Mouse (Mus musculus) neural tube, postnatal 0 days (tissue): Measurements from ENCODE around the gene Grn. TPM values are rescaled to one million over a fixed set of nuclear protein-coding genes. Genes with fewer than 3 reads are reported as not detected.

Experiments used
- microRNA-seq: library from miRNA; unstranded; fragments of <30 nt; microRNA quantifications from one replicate; pipeline ENCODE4, GENCODE M21; 2016
- polyA plus RNA-seq: library from polyadenylated mRNA; unstranded; fragments of >200 nt; fragmentation: Nextera tagmentation; extraction: Ambion mirVana; gene quantifications from 2 replicates; pipeline ENCODE4 v1.2.1, GENCODE M21; 2015

Gene Grn
- 115 and 118 TPM in 2 replicates for polyA plus RNA-seq

DNA sequence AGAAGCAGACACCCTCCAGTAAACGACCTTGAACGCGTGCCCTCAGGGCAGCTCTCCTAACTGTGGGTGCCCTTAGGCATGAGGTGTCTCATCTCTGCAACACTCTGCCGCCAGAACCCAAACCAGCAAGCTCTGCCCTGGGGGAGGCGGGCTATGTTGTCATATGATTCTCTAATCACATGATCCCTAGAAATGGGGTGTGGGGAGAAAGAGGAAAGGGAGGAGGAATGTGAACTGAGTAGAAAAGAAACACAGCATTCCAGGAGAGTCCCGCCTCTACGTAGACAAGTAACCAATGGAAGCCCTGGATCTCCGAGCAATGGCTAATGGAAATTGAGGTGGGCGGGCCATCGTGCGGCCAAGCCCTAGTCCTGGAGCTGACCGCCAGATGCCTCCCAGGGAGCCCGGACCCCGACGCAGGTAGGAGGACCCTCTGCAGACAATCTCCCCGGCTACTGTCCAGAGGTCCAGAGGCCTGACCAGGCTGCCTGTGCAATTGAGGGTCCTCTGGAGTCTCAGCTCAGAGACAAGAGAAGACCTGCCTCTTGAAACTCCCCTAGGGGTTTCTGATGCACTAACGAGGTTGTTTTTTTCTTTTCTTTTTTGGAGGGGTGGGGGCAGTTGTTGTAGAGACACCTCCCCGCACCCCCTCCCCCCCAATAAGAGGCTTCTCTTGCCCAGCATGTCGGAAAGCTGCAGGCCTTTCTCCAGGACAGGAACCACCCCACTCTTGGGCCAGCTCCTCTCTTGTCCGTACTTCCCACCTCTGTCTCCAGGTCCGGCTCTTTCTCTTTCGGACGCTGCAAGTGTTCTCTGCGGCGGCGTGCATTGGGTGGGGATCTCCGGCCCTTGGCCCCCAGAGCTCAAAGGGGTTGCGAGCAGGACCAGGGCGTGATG, at the start of gene Grn:
Gene Grn, plus strand, starts transcription at position 195 of the 897 bp plus-strand sequence.

DNA sequence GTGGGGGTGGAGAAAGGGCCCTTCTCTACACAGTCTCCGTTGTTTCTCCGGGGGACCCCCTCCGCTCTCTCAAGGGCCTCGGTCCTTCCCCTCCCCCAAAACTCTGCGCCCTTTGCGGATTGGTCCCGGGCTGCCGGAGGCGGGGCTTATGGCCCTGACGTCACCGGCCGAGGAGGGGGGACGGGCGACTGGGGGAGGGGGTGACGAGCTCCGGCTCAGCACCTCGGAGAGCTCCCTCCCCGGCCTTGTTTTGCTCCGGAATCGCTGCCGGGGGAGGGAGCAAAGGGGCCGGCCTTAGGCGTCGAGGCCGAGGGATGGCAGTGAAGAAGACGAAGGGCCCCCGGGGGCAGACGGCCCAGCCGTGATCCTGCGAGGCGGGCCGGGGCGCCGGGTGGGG, 36.9 kb upstream of the Grn start, which contains the start of gene Rundc3a:
Gene Rundc3a, plus strand, starts transcription at position 166 of the 397 bp plus-strand sequence.

DNA sequence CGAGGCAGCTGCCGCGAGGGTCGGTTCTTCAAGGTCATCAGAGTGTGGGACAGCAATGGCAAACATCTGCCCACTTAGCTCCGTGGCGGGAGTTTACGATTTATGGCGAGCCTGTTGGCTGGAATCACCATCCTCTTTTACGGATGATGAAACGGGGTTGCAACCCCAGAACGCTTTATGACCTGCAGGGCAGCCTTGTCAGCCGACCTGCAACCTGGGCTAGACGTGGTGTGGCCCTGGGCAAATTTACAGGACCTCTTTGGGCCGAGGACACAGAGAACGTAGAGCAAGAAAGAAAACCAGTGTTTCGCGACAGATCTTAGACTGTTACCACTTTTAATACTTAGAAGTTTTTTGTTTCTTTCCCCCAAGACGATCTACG, 22.3 kb upstream of the Grn start, which contains the start of gene Slc25a39:
Gene Slc25a39, minus strand, starts transcription at position 113 of the 382 bp plus-strand sequence.

DNA sequence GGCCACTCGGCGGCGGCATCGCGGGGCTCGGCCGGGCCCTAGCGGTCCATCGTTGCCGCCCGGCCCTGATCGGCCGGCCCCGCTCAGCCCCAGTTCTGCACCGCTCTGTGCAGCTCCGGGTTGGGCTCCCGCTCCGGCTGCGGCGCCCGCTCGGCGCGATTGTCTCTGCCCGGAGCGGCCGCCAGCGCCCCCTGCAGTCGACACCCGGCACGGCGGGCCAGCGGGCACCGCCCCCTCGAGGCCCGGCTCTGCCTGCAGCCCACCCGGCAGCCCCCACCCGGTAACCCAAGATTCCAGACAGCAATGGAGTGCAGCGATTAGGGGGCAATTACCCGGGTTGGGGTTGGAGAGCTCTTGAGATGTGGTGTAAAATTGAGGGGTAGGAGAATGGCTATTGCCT, 17.4 kb downstream of the Grn start, which contains the start of gene Fam171a2:
Gene Fam171a2, minus strand, starts transcription at position 186 of the 400 bp plus-strand sequence.

GRCm38 (mm10) chr11:102469648-102470357, 39.7 kb downstream of the Grn start, which contains the start of gene Itga2b:
Itga2b (minus strand) TSS chr11:102470122.

Small RNA genes lying within 50 kb of the gene (microRNA-seq; reads per million reads assigned to microRNA genes)
- gene Mir6930, result not detected

Other genes starting within 250 kb of the Grn start
- gene Lsm12, start 245.0 kb upstream of the Grn start, polyA plus RNA-seq, result 136 and 156 TPM in 2 replicates
- 51.6 and 52.5 TPM in 2 replicates for gene G6pc3, start 240.7 kb upstream of the Grn start, polyA plus RNA-seq
- 60.3 and 69.2 TPM in 2 replicates for gene Hdac5, start 200.1 kb upstream of the Grn start, polyA plus RNA-seq
- gene BC030867, start 181.4 kb upstream of the Grn start, polyA plus RNA-seq, result 0.92 and 1.2 TPM in 2 replicates
- gene Asb16, start 161.6 kb upstream of the Grn start, polyA plus RNA-seq, result 0.55 and 0.71 TPM in 2 replicates
- 69.9 and 75.7 TPM in 2 replicates for gene Tmub2, start 145.4 kb upstream of the Grn start, polyA plus RNA-seq
- 29.2 and 32.9 TPM in 2 replicates for gene Atxn7l3, start 133.7 kb upstream of the Grn start, polyA plus RNA-seq
- 70.3 and 72.4 TPM in 2 replicates for gene Ubtf, start 110.6 kb upstream of the Grn start, polyA plus RNA-seq
- 0.32 and 0.57 TPM in 2 replicates for gene Slc4a1, start 64.1 kb upstream of the Grn start, polyA plus RNA-seq
- 125 and 137 TPM in 2 replicates for gene Rundc3a, start 36.9 kb upstream of the Grn start, polyA plus RNA-seq
- 168 and 172 TPM in 2 replicates for gene Slc25a39, start 22.4 kb upstream of the Grn start, polyA plus RNA-seq
- gene Fam171a2, start 17.4 kb downstream of the Grn start, polyA plus RNA-seq, result 29.9 and 35.7 TPM in 2 replicates
- gene Itga2b, start 39.8 kb downstream of the Grn start, polyA plus RNA-seq, result 11.8 and 12.6 TPM in 2 replicates
- gene Gpatch8, start 126.1 kb downstream of the Grn start, polyA plus RNA-seq, result 43.7 and 50.5 TPM in 2 replicates
- gene Gm11627, start 149.1 kb downstream of the Grn start, polyA plus RNA-seq, result 9.7 and 10.1 TPM in 2 replicates
- gene Fzd2, start 174.1 kb downstream of the Grn start, polyA plus RNA-seq, result 8.4 and 8.8 TPM in 2 replicates
- gene Meioc, start 233.4 kb downstream of the Grn start, polyA plus RNA-seq, result 0.09 and 0.14 TPM in 2 replicates